Mouse (Mus musculus): Measurements from ENCODE around the gene Fkbp6. TPM values are rescaled to one million over a fixed set of nuclear protein-coding genes. Genes with fewer than 3 reads are reported as not detected.

The Fkbp6 gene
- 0.46 TPM in 1 of 2 replicates, not detected in the other for polyA plus RNA-seq (2014; fragmentation: Nextera tagmentation; extraction: Ambion mirVana)

DNA sequence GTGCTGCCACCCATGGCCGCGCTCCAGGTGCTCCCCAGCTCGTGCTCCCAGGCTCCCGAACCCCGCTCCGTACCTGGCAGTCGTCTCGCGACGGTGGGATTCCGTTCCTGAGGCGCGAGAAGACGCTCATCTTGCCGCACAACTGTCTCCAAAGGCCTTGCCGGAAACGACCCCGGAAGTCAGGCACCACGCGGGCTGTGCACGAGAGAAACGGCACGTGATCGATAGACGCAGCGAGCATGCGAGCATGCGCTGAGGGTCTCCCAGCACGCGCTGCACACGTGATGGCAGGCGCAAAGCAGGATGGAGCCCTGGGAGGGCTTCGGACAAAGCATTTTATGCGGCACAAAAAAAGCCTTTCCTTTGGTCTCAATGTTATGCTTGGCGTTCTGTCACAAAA lies at the start of gene Fkbp6:
Fkbp6 (minus strand) TSS at position 183 of the 400 bp plus-strand sequence.
- no peak within 1 kb of the TSS for H3K4me3 ChIP-seq (ENCODE audit: low read depth, low read length)

DNA sequence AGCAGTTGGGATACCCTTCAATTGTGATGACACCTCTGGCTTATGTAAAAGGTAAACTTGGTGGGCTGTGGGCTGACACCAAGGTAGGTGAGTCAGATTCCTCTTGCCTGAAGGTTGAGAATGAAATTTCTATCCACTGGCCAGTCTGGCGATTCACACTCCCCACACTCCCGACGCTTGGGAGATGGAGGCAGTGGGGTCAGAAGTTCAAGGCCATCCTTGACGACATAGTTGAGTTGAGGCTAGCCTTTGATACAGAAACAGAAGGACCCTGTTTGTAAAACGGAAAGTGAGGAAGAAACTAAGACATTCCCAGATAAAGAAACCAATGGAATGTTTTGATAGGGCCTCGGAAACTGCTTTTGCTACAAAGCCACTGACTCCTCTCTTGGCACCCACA lies 49.5 kb upstream of the Fkbp6 start:
- H3K27me3 ChIP-seq (ENCODE audit: control insufficient read depth, insufficient read depth, low read length) = no peaks in the 10 kb centered on the region
- H3K36me3 ChIP-seq (ENCODE audit: control insufficient read depth, insufficient read depth, low read length) = no peaks in the 10 kb centered on the region
- H3K9me3 ChIP-seq (replicated peaks; ENCODE audit: control insufficient read depth, low read length) = no peaks in the 10 kb centered on the region
- WGBS (ENCODE audit: insufficient replicate concordance) = 41% methylated on average over 6 of the region's 6 CpGs
- ATAC-seq (replicated peaks; ENCODE audit: insufficient number of reproducible peaks, low FRiP score, low TSS enrichment) = no peak
- H3K27ac ChIP-seq (ENCODE audit: low read depth, low read length) = no peak overlapping the region
- H3K4me3 ChIP-seq (ENCODE audit: low read depth, low read length) = no peak overlapping the region
- H3K9ac ChIP-seq (ENCODE audit: low read depth, low read length) = no peak overlapping the region
- H3K4me1 ChIP-seq (ENCODE audit: control insufficient read depth, insufficient read depth, low read length) = no peaks in the 10 kb centered on the region; the same call in 1 of the 2 replicates
- no peak overlapping the region for H3K4me2 ChIP-seq

More for the DNA sequence above, at the start of gene Fkbp6:
- 83% methylated on average over 35 of the region's 35 CpGs for WGBS (ENCODE audit: insufficient replicate concordance)
- Histone ChIP-seq H3K9ac (ENCODE audit: low read depth, low read length) (no peak within 1 kb of the TSS), H3K27ac (ENCODE audit: low read depth, low read length) (no peak within 1 kb of the TSS), H3K4me1 (ENCODE audit: control insufficient read depth, insufficient read depth, low read length) (no peaks in the 10 kb centered on the region), H3K27me3 (ENCODE audit: control insufficient read depth, insufficient read depth, low read length) (peaks cover 17% of the 10 kb centered on the region), H3K36me3 (ENCODE audit: control insufficient read depth, insufficient read depth, low read length) (no peaks in the 10 kb centered on the region), H3K4me2 (no peak within 1 kb of the TSS), H3K9me3 (replicated peaks; ENCODE audit: control insufficient read depth, low read length) (no peaks in the 10 kb centered on the region)
- ATAC-seq (replicated peaks; ENCODE audit: insufficient number of reproducible peaks, low FRiP score, low TSS enrichment) = no peak

DNA sequence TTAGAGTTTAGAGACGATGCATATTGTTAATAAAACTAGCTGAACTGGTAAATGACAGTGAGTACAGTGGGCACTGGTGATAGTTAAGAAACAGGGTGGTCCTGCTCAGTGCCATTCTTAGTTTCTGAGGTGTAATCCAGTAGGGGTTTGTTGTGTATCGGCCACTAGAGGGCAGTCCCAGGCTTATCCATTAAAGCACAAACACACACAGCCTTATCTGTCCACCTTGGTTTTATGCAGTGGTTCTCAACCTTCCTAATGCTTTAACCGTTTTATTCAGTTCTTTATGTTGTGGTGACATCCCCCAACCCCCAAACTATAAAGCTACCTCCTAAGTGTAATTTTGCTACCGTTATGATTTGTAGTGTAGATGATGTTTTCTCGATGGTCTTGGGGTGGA lies 46.0 kb upstream of the Fkbp6 start:
- 42% methylated on average over 5 of the region's 5 CpGs for WGBS (ENCODE audit: insufficient replicate concordance)
- Histone ChIP-seq H3K9me3 (replicated peaks; ENCODE audit: control insufficient read depth, low read length) (no peaks in the 10 kb centered on the region), H3K4me1 (ENCODE audit: control insufficient read depth, insufficient read depth, low read length) (peaks cover 4% of the 10 kb centered on the region), H3K27ac (ENCODE audit: low read depth, low read length) (no peak overlapping the region), H3K4me2 (no peak overlapping the region), H3K27me3 (ENCODE audit: control insufficient read depth, insufficient read depth, low read length) (no peaks in the 10 kb centered on the region), H3K4me3 (ENCODE audit: low read depth, low read length) (no peak overlapping the region), H3K9ac (ENCODE audit: low read depth, low read length) (no peak overlapping the region), H3K36me3 (ENCODE audit: control insufficient read depth, insufficient read depth, low read length) (peaks cover 11% of the 10 kb centered on the region)
- no peak for ATAC-seq (replicated peaks; ENCODE audit: insufficient number of reproducible peaks, low FRiP score, low TSS enrichment)

DNA sequence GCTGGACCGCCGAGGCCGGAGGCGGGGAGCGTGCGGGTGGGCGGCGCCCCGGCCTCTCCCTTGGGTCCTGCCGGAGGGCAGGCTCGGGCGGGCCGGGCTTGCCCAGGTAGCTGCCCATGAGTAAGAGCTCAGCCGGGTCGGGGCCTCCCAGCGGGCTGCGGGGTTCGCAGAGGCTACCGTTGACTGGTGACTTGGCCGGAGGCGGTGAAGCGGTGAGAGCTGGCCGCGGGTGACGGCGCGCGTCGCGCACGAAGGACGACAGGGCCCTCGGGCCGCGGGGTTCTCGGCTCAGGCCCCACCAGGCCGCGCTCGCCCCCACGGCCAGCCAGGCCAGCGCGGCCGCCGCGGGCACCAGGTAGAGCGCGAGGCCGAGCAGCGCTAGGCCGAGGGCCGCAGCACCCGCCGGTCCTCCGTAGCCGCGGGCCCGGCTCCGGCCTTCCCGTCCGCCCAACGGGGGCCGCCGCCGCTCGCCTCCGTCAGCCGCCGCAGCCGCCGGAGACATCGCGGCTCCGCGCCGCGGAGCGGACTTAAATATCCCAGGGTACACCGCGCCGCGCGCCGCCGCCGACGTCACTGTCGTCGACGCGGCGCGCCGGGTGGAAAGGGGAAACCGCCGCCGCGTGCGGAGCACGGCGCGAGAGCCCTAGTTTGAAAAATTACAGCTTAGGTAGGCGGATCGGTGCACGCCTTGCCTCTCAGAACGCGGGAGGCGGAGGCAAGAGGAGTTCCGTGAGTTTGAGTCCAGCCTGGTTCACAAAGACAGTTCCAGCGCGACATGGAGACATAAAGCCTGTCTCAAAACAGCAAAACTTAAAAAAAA lies 44.4 kb upstream of the Fkbp6 start, which contains the start of gene Pom121:
Pom121 (minus strand) TSS at position 543 of the 820 bp plus-strand sequence.
- Histone ChIP-seq H3K36me3 (ENCODE audit: control insufficient read depth, insufficient read depth, low read length) (peaks cover 14% of the 10 kb centered on the region), H3K27ac (ENCODE audit: low read depth, low read length) (peak within 1 kb of the TSS; percentile 82), H3K4me1 (ENCODE audit: control insufficient read depth, insufficient read depth, low read length) (peaks cover 4% of the 10 kb centered on the region), H3K4me3 (ENCODE audit: low read depth, low read length) (peak within 1 kb of the TSS; percentile 97), H3K9ac (ENCODE audit: low read depth, low read length) (peak within 1 kb of the TSS; percentile 99), H3K27me3 (ENCODE audit: control insufficient read depth, insufficient read depth, low read length) (no peaks in the 10 kb centered on the region), H3K4me2 (peak within 1 kb of the TSS; percentile 74), H3K9me3 (replicated peaks; ENCODE audit: control insufficient read depth, low read length) (no peaks in the 10 kb centered on the region)
- ATAC-seq (replicated peaks; ENCODE audit: insufficient number of reproducible peaks, low FRiP score, low TSS enrichment) = peak; percentile 82
- under 1% methylated on average over 95 of the region's 110 CpGs for WGBS (ENCODE audit: insufficient replicate concordance)

DNA sequence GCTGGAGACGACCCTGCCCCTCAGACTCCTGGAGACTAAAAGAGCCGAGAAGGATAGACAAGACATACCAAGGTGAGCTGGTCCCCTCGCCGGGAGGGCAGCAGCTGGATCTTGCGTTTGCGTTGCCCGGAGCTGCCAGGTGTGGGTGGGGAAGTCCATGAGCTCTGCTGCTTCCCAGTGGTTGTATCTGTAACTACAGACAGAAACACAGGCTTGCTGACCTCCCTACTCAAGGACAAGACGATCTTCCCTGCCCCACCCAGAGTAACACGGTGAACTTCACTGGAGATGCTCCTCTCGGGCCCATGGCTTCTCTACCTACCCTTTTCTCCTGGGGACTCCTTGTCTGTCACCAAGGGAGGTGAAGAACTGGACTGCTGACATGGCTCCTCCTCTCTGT lies 33.9 kb upstream of the Fkbp6 start:
- Histone ChIP-seq H3K27ac (ENCODE audit: low read depth, low read length) (no peak overlapping the region), H3K27me3 (ENCODE audit: control insufficient read depth, insufficient read depth, low read length) (no peaks in the 10 kb centered on the region), H3K9me3 (replicated peaks; ENCODE audit: control insufficient read depth, low read length) (no peaks in the 10 kb centered on the region), H3K4me3 (ENCODE audit: low read depth, low read length) (no peak overlapping the region), H3K4me2 (no peak overlapping the region), H3K36me3 (ENCODE audit: control insufficient read depth, insufficient read depth, low read length) (peaks cover 74% of the 10 kb centered on the region), H3K9ac (ENCODE audit: low read depth, low read length) (no peak overlapping the region), H3K4me1 (ENCODE audit: control insufficient read depth, insufficient read depth, low read length) (no peaks in the 10 kb centered on the region)
- 84% methylated on average over 10 of the region's 10 CpGs for WGBS (ENCODE audit: insufficient replicate concordance)
- ATAC-seq (replicated peaks; ENCODE audit: insufficient number of reproducible peaks, low FRiP score, low TSS enrichment) = no peak

DNA sequence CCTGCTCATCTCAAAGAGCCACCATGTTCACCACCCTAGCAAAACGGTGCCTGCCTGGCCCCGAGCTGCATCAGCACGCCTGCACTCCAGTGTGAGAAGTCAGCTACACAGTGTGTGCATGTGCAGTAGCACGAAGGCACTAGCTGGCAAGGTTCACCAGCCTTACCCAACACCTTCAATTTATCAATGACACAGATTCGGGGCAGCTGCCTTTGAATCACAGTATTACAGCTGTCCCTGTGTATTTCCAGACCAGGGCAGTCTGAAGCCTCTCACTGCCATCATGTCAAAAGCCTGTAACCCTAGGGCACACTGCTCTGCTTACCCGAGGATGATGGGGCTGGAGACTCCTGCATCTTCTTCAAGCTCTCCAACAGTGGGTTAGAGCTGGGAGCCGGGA lies 32.9 kb upstream of the Fkbp6 start:
- Histone ChIP-seq H3K4me2 (no peak overlapping the region), H3K4me3 (ENCODE audit: low read depth, low read length) (no peak overlapping the region), H3K27ac (ENCODE audit: low read depth, low read length) (no peak overlapping the region), H3K27me3 (ENCODE audit: control insufficient read depth, insufficient read depth, low read length) (no peaks in the 10 kb centered on the region), H3K9me3 (replicated peaks; ENCODE audit: control insufficient read depth, low read length) (no peaks in the 10 kb centered on the region), H3K9ac (ENCODE audit: low read depth, low read length) (no peak overlapping the region), H3K36me3 (ENCODE audit: control insufficient read depth, insufficient read depth, low read length) (peaks cover 78% of the 10 kb centered on the region), H3K4me1 (ENCODE audit: control insufficient read depth, insufficient read depth, low read length) (no peaks in the 10 kb centered on the region)
- no peak for ATAC-seq (replicated peaks; ENCODE audit: insufficient number of reproducible peaks, low FRiP score, low TSS enrichment)
- WGBS (ENCODE audit: insufficient replicate concordance) = 86% methylated on average over 7 of the region's 7 CpGs

DNA sequence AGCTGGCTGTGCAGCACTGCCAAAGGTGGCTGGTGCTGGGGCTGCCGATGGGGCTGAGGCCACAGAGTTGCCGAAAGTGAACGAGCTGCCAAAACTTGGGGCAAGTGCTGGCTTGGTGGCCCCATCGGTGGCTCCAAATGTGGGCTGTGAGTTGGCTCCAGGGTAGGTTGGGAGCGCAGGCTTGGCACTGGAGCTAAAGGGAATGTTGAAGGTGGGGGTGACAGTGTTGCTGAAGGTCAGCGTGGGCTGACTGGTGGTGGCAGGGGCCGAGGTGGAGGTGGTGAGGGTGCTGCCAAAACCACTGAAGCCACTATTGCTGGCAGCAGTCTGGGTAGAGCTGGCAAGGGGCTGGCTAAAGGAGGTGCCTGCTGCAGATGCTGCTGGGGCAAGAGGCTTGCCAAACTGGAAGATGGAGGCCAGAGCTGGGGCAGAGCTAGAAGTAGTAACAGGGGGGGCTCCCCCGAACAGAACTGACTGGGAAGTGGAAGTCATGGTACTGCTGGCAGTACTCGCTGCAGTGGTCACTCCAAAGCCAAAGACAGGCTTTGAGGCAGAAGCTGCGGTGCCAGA lies 31.6 kb upstream of the Fkbp6 start:
- no peak overlapping the region for H3K9ac ChIP-seq (ENCODE audit: low read depth, low read length)
- H3K27me3 ChIP-seq (ENCODE audit: control insufficient read depth, insufficient read depth, low read length) = no peaks in the 10 kb centered on the region
- H3K4me3 ChIP-seq (ENCODE audit: low read depth, low read length) = no peak overlapping the region
- no peaks in the 10 kb centered on the region for H3K4me1 ChIP-seq (ENCODE audit: control insufficient read depth, insufficient read depth, low read length)
- no peak overlapping the region for H3K27ac ChIP-seq (ENCODE audit: low read depth, low read length)
- no peak overlapping the region for H3K4me2 ChIP-seq
- ATAC-seq (replicated peaks; ENCODE audit: insufficient number of reproducible peaks, low FRiP score, low TSS enrichment) = no peak
- no peaks in the 10 kb centered on the region for H3K9me3 ChIP-seq (replicated peaks; ENCODE audit: control insufficient read depth, low read length)
- peaks cover 71% of the 10 kb centered on the region for H3K36me3 ChIP-seq (ENCODE audit: control insufficient read depth, insufficient read depth, low read length)
- WGBS (ENCODE audit: insufficient replicate concordance) = 97% methylated on average over 10 of the region's 10 CpGs

DNA sequence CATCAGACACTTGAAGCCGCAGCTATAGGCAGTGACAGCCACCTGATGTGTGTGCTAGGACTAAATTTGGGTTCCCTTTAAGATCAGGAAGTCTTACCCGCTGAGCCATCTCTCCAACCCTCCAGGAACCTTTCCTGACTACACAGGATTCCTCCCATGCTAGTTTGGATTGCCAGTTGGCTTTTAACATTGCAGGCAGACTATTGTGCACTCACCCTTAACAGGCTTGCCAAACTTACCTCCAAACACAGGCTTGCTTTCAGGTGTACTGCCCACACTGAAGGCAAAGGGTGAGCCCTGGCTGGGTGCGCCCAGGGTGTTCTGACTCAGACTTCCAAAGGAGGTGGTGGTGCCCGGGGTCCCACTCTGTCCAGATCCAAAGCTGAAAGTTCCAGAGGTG lies 30.8 kb upstream of the Fkbp6 start:
- 90% methylated on average over 4 of the region's 4 CpGs for WGBS (ENCODE audit: insufficient replicate concordance)
- no peak overlapping the region for H3K27ac ChIP-seq (ENCODE audit: low read depth, low read length)
- H3K9ac ChIP-seq (ENCODE audit: low read depth, low read length) = no peak overlapping the region
- peaks cover 74% of the 10 kb centered on the region for H3K36me3 ChIP-seq (ENCODE audit: control insufficient read depth, insufficient read depth, low read length)
- no peaks in the 10 kb centered on the region for H3K9me3 ChIP-seq (replicated peaks; ENCODE audit: control insufficient read depth, low read length)
- no peak overlapping the region for H3K4me2 ChIP-seq
- no peak for ATAC-seq (replicated peaks; ENCODE audit: insufficient number of reproducible peaks, low FRiP score, low TSS enrichment)
- H3K4me1 ChIP-seq (ENCODE audit: control insufficient read depth, insufficient read depth, low read length) = no peaks in the 10 kb centered on the region
- no peaks in the 10 kb centered on the region for H3K27me3 ChIP-seq (ENCODE audit: control insufficient read depth, insufficient read depth, low read length)
- H3K4me3 ChIP-seq (ENCODE audit: low read depth, low read length) = no peak overlapping the region
